Mouse (Mus musculus) G1E (cell line): ENCODE results near the gene Fam114a2.

Source experiments
- CTCF ChIP-seq: IDR thresholded peaks from 2 replicates; pipeline ENCODE4 v1.5.1; 2012; ENCODE audit warnings: low read depth, low read length, inconsistent platforms, mixed read lengths
- GATA1 ChIP-seq: IDR thresholded peaks from 2 replicates; pipeline ENCODE4 v1.6.1; 2012; ENCODE audit warnings: borderline replicate concordance, low read length, inconsistent platforms, mixed read lengths
- GATA2 ChIP-seq: IDR thresholded peaks from 2 replicates; pipeline ENCODE4 v1.6.1; 2012; ENCODE audit warnings: low read depth, low read length, inconsistent platforms, borderline replicate concordance
- POLR2AphosphoS5 ChIP-seq: IDR thresholded peaks from 2 replicates; pipeline ENCODE4 v1.6.1; 2012; ENCODE audit warnings: low read depth, low read length, inconsistent platforms; ENCODE audit not compliant: insufficient replicate concordance
- TAL1 ChIP-seq: conservative IDR thresholded peaks from 2 replicates; pipeline ENCODE4 v1.6.1; 2012; ENCODE audit warnings: low read depth, low read length, inconsistent platforms, mixed read lengths

DNA sequence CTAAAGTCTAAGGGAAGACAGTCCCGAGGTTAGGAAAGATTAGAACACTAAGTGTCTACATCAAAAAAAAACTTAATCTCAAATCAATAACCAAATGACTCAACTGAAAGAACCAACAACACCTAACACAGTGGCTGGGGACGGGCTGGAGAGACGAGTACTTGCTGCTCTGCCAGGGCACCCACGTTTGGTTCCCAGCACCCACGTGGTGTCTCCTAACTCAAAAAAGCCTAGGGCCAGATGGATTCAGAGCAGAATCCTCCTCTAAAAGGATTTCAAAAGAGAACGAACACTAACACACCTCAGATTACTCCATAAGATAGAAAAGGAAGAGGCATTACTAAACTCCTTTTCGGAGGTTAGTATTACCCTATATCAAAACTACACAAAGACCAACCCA lies 47.4 kb downstream of the Fam114a2 start:
- TF ChIP-seq CTCF (no peak), POLR2AphosphoS5 (no peak), TAL1 (no peak), GATA1 (no peak), GATA2 (no peak)
